Mouse (Mus musculus) lung, adult 2 months (tissue): Measurements from ENCODE around the gene Hoxb2.

ENCODE experiments used
- CTCF ChIP-seq: fragments of 200-500 bp; IDR thresholded peaks from 2 replicates; pipeline ENCODE4 v1.5.1; 2011; ENCODE audit warnings: mild to moderate bottlenecking, low read length, control low read depth; ENCODE audit not compliant: insufficient read depth
- POLR2A ChIP-seq: fragments of 200-500 bp; IDR thresholded peaks from 2 replicates; pipeline ENCODE4 v1.6.1; 2011; ENCODE audit warnings: low read depth, mild to moderate bottlenecking, control low read depth, low read length, borderline replicate concordance; ENCODE audit errors: extremely low read depth

- TF ChIP-seq CTCF (no peak), POLR2A (no peak)
These were observed 3.6 kb downstream of the Hoxb2 start for GRCm38 (mm10) chr11:96353939-96354338.
